Mouse (Mus musculus) lung, postnatal 25 days (tissue): ENCODE results near the gene Dcp1b.

Source experiments
- DNase-seq: peaks from one replicate; pipeline ENCODE4 v3.0.0; 2022; ENCODE audit warnings: low spot score

Gene Dcp1b

DNA sequence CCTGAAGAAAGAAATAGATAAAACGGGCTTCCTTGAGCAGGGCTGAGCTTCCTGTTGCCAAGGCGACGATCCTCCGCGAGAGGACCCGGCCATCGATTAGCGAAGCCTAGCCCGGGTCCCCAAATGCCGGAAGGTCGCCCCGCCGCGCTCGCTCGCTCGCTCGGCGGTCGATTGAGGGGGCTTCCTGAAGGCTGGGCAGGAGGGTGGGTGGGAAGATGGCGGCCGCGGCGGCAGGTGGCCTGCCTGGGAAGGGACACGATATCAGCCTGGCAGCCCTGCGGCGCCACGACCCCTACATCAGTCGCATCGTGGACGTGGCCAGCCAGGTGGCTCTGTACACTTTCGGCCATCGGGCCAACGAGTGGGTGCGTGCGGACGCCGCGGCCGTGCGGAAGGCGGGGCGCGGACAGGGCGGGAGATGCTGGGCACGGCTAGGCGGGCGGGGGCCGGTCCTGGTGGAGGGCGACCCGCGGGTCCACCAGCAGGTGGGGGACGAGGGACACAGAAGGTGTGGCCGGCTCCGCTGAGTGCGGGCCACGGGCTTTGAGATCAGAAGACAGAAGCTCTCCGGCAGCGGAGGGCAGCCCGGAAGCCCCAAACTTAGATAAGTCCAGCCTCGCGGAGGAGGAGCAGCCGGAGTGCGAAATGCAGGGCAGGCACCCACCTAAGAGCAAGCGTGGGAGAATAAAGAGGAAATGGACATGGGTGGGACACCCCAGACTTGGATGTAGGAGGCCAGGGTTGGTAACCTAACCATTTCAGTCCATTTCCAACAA, at the start of gene Dcp1b:
Gene Dcp1b, plus strand, starts transcription at position 176 of the 776 bp plus-strand sequence.
- DNase-seq = peak; percentile 88

DNA sequence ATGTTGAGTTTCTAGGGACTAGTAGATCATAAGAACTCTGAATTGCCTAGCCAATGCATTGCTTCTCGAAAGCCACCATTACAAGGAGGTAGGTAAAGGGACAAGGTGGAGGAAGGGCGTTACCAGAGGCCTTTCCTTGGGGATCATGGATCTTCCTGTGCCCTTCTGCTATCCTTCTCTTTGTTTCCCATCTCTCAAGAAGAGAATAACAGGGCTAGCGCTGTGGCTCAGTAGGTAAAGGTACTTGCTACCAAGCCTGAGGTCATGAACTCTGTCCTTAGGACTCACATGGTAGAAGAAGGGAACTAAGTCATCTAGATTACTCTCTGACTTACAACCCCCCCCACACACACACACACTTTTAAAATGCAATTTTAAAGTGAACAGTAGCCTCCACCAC, 48.1 kb upstream of the Dcp1b start:
- DNase-seq = no peak

DNA sequence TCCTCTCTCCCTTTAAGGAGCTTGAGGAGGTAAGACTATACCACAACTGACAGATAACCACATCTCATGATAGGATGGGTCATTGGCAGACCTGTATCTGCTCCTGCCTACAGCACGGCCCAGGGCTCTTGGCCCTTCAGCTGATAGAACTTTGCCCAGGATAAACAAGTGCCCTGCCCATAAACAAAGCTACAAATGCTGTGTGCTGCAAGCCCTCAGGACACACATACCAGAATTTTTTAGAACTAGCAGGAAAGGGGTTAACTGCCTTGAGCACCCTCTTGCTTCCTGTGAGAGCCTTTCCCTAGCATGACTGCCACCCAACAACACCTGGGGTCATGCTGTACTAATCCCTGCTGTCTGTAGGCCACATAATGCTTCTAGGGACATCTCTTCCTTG, 47.0 kb upstream of the Dcp1b start:
- no peak for DNase-seq

DNA sequence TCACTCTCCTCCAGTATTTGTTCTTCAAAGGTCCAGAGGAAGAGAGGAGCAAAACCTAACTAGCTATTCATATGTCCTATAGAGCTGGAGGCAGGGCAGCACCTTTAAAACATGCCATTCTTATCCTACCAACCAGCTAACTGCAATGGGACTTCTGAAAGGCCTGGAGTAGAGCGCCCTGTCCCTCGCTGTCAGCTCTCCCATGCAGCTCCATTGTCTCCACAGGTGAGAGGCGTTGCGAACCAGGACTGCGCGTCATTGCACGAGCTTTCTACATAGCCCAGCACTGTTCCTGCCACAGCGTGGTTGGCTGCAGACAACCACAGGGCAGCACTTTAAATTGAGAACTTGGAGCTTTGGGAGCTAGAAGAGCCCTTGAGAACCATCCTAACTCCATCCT, 46.5 kb upstream of the Dcp1b start:
- DNase-seq = no peak

DNA sequence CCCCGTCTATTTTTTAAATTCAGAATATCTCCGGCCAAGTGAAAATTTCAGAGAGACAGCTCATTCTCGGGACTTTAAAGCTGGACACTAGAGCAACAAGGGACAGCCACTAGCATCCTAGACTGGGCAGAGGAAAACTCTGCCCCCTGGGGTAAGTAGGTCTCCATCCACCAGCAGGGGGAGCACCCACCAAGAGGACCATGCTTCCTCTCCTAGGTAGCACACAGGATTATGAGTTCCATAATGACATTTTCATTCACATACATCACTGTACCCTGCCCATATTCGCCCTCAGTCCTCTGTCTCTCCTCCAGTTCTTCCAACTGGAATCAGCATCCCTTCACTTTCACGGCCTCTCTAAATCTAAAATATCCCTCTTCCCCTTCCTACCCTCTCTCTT, 45.4 kb upstream of the Dcp1b start:
- DNase-seq = peak; percentile 45

DNA sequence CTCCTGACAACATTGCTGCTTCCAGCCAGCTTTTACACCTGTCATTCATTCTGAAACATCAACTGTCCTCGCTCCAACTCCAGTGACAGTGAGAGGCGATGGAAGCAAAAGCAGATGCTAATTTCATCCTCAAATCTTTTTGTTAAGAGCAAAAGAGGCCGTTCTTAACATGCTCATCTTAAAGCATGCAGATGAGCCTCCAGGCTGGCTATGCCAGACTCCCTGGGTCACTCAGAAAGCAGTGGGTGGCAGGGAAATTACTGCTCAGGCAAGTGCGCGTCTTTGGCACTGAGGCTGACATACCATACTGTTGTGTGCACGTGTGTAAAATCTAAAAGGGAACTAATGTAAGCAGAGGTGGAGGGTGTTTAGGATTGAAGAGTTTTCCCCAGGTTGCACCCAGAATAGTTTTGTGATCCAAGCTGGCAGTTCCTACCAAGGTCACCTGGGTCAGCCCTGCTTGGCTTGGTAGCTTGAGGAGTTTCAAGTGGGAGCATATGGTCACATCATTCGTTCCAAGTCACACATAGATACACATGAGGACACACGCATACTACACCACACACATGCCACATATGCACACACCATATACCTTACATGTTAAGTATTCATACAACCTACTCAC, 42.8 kb upstream of the Dcp1b start:
- no peak for DNase-seq

DNA sequence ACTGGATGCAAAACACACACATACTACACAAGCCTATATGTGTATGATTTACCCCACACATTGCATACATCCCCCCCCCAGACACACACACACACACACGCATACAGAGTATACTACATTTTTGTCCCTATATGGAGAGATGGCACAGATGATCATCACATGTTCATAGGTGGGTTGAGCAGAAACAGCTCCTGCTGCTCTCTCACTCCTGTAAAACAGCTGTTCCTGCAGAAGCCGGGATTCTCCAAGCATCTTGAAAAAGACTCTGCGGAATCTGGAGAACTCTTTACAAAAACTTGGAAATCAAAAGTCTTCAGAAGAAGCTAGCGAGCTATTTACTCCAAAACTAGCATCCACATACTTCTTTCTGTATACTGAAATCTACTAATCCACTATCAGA, 42.2 kb upstream of the Dcp1b start:
- DNase-seq = no peak

DNA sequence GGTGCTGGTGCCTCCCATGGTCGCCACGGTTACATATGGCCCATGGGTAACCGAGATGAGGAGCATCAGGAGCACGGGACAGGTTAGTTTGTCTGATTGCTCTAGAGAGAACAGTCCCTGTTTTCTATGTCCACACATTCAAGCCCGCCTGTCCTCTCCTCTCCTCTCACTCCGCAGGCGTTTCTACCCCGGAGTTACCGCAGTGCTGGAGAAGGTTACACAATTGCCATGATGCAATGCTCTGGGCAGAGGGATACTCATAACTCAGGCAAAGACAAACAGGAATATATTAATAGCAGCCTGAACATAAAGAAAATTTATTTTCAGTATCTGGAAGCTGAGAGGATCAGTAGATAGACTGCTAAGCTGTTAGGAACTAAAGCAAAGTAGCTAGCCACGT, 37.3 kb upstream of the Dcp1b start:
- DNase-seq = peak; percentile 38

DNA sequence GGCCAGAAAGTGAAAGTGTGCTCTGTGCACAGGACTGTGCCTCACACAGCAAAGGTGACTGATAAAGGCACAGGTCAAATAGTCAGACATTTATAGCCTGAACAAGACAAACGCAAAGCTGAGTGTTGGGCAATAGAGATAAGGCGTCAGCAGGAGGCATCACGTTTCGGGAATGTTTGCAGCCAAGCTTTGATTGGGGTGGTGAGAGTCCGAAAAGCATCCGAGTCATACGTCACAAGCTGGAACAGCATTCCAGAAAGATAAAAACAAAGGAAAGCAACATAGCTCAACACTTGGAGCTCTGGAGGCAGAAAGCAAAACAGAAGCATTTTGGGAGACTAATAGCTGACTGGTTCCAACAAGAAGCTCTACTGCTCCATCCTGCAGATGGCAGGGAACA, 35.5 kb upstream of the Dcp1b start:
- peak; percentile 1 for DNase-seq

DNA sequence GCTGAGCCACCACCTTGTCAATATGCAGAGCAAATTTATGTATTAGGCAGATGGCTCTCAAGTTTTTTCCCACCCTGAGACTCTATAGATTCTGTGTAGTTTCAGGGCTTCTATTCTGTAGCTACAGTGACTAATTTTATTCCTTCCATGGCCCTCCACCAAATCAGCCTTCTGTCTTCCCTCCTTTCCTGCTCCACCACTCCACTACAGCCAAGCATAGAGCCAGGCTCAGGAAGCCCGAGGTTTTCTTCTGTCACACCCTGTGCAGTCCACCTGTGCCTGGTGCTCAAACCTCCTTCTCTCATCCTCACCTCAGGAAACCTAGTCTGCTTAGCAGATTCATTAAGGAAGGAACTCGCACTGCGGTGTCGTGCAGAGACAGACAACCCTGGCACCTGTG, 29.9 kb upstream of the Dcp1b start:
- no peak for DNase-seq

DNA sequence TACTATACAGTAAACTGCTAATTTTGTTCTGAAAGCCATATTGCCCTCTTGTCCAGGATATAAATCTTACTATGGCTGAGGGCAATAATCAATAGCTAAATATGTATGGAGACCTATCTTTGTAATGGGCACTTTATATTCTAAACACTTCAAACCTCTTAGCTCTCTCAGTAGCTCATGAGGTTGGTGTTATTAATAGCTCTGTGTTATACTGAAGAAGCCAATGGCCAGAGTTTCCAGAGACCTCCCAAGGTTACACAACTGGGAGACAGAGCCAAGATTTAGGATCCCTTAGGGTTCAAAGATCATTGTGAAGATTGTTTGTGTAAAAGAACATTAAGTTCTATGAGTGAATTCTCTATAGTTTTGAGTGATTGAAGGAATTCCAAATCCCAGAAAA, 9.4 kb upstream of the Dcp1b start:
- DNase-seq = no peak

DNA sequence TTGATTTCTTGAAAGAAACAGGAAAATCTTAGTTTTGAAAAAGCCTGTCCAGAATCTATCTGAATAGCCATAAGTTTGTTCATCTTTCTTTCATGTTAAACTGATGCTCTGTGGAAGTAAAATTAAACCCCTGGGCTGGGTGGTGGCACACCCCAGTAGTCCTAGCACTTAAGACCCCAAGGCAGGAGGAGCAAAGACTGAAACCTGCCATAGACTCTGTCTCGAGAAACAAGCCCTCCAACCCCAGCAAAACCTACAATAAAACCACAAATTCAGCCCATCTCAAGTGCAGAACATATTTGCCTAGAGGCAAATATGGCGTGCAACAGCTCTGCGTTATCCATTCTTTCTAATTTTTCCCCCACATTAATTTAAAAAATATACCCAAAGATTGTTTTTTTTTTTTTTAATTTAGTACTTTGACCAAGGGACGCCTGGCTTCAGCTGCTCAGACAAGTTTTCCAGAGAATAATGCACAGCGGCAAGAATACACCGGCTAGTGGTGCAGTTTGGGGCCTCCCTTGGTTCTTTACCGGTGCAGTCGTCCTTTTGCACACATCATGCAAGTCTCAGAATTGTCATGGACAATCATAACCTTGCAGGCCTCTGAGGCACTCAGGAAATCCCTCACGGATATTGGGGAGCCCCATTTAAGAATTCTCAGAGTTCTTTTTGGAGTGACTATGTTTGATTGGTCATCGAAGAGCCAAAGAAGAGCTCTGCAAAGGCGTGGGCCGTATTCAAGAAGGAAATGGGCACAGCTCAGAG, 562 bp upstream of the Dcp1b start:
- DNase-seq = no peak

DNA sequence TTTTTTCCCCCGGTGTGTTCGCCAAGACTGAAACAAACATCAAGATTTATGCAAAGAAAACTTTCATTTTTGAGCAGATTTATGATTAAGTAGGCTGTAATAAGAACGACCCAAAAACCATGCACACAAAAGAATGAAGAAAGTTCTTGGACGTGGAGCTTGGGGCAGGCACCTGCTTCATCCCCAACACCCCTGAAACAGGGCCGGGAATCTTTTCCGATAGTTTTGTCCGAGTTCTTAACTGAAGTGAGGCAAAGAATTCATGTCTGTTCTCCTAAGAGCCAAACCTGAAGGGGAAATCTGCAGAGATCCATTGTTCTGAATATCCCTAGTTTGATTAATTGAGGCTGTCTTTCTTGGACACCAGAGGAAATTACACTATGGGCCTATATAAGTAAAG, 1.1 kb downstream of the Dcp1b start:
- DNase-seq = no peak

DNA sequence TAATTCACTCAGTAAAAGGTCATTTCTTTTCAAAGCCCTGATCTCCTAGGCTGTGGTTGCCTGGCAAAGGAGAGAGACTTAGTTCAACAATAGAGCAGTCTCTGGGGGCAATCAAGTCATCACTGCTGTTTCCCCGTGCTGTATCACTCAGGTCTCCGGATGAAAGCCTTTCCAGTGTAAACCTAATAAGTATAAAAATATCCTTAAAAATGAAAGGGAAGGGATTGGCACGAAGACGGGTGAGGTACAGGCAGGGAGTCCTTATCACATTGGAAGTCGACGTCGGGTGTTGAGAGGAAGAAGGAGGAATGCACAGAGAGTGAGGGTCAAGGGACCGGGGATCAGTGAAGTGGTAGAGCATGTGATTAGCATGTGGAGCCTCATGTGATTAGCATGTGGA, 2.0 kb downstream of the Dcp1b start:
- no peak for DNase-seq

DNA sequence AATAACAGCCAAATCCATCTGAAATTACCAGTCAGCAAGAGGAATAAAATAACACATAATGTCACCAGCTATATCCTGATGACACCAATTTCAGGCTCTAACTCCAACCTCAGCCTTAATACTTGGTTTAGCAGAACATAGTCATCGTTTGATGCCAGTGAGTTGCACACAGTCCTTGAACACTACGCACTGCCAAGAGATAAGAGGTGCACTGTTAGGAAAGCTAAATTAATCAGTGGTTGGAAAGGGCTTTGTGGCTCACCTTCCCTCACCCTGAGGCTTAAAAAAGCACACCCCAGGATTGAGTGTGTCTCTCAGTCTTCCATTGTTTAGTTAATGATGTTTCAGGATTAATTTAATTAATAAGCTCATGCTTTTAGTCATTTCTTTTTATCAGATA, 5.1 kb downstream of the Dcp1b start:
- no peak for DNase-seq

DNA sequence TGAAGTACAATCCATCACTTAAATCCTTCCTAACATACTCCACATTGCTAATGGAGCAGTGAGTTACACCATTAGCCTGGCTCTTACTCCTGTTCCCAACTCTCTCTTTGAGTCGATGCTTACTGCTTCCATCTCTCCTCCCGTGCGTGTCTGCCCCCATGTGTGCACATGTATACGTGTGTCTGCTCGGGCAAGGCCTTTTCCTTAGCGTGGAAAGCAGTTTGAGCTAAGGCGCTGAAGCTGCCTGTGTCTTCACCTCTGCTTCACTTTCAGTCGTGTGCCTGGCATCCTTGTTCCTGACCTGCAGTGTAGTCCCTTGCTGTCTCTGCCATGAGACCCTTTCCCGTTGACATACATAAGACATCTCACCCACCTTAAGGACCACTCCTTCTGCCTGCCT, 7.2 kb downstream of the Dcp1b start:
- no peak for DNase-seq

DNA sequence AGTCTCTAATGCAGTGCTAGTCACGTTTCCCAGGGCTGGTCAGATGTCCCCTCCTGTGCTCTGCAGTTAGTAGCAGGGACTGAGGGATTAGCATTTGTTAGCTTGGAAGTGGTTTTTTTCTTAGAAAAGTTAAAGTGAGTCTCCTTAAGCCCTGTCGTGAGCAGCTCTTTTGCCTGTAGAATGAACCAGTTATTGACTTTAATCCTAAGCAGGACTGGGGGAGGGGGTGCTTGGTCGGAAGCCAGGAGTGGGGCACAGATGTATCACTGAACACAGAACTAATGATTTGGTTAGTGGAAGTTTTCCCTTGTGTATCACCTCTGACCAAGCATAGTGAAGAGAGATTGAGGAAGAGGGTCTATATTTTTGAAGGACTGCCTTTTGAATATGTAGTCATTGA, 8.7 kb downstream of the Dcp1b start:
- DNase-seq = no peak

DNA sequence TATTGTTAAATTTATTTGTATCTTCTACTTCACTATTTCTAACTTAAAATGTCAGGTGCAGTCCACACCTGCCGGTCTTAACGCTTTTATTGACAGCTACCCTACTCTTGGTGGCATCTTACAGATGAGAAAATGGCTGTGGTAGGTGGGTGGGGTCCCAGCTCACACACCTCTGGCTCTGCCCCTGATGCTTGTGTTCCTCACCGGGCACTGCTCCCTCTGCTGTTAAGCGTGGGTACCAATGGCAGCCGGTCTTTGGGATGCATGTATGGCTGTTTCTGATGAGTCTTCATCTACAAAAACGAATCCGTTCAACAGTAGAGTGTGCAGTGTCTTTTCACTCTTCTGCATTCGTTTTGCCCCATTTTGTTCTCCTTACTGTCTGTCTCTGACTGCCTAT, 11.6 kb downstream of the Dcp1b start:
- DNase-seq = no peak

DNA sequence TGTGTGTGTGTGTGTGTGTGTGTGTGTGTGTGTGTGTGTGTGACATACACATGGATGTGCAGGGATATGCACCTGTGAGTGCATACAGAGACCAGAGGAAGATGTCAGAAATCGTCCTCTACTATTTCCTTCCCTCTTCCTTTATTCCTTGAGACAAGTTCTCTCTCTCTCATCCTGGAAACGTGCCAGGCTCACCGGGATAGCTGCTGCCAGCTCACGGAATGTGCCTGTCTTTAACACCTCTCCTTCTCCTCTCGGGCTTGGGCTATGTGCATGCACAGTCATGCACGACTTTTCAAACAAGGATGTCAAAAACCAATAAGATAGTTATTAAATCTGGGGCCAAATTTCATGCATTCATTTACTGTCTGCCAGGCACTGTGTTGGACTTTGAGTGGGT, 12.6 kb downstream of the Dcp1b start:
- no peak for DNase-seq

DNA sequence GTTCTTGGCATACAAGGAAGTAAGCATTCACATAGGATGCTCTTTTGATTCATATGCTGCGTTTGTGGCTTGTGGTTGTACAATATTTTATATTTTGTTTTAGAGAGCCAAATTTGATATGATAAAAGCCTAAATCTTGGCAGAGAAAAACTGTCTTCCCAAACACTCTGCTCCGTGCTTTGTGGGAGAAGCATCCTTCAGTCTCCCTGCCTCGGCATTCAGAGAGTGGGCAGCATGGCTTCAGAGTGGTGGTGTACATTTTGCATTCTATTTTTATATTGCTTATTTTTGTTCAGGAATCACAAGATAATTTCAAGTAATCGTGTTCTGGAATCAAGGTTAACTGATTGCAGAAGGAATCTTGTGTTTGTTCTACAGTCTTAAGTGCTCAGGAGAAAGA, 16.4 kb downstream of the Dcp1b start:
- DNase-seq = no peak

DNA sequence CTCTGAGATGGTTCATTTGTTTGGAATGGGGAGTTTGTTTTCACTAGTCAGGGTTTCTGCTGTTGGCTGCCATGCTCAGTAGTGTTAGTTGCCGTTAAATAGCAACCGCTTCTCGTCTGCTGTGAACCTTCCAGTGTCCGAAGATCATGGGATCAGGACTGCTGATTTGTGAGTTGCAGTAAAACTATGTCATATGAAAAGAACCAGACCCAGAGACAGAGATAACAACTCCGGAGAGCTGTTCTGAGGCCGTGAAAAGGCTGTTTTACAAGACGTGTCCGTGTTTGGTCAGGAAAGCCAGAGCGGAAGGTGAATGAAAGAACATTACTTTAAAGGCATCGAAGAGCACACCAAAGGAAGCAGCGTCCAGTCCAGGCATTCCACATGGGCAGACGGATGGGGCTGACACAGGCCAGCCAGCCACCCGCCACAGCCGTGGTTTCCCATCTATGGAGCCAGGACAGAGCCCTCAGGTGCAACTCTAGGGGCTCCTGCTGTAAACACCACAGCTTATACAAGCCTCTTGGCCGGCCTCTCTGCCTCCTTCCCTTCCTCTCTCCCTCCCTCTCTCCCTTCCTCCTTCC, 18.6 kb downstream of the Dcp1b start:
- DNase-seq = no peak

DNA sequence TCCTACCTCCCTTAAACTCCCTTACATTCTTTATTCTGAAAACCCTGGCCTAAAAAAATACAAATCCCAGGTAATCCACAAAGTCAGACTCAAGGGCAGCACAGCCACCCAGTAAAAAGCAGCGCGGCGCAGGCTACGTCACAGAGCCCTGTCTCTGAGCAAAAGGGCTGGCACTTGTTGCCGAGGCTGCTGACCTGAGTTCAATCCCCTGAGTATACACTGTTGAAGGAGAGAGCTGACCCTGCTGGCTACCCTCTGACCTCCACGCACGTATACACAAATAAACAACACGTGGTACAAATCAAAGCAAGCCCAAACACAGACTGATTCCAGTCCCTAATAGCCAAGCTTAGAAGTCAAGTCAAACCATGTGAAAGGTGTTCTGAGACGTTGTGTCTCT, 19.1 kb downstream of the Dcp1b start:
- no peak for DNase-seq

DNA sequence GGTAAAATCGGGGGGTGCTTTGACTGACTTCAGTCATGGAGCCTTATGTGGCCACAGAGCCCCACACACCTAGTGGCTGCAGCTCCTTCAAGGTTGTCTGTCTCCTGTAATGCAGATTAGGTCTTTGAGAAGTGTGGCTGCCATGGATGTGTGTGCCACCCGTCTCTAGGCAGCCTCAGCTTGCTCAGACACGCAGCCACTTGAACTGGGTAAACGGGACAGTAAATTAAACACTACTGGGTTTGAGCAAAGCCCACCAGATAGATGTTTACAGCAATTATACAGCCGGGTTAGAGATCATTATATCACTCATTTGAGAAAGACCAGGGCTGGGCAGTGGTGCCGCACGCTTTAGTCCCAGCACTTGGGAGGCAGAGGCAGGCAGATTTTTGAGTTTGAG, 19.5 kb downstream of the Dcp1b start:
- DNase-seq = no peak
